Mouse (Mus musculus): ENCODE data around the gene Hoxa6.

DNA sequence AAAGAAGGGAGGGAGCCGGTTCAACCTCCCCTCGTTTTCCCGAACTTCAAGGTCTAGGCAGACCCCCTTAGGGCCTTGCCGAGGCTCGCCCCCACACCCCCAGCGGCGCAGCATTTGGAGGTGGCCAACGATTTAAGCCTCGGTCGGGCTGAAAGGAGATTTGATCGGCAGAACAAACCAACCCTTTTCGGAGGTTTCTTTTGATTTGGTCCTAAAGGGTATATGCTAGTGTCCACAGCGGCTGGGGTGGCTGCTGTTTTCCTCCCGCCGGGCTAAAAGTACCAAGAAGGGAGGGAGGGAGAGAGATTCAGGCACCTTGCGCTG lies 40.9 kb upstream of the Hoxa6 start:
- TF ChIP-seq CTCF (IDR thresholded peaks at IDR 0.05; ENCODE audit: control insufficient read depth, insufficient read depth, low read length) (no peak), POLR2A (IDR thresholded peaks at IDR 0.05; ENCODE audit: borderline replicate concordance, control insufficient read depth, low read depth, low read length) (no peak)
